Comparison of ENCODE assay signal across 9 mouse cellular contexts in the genomic region with DNA sequence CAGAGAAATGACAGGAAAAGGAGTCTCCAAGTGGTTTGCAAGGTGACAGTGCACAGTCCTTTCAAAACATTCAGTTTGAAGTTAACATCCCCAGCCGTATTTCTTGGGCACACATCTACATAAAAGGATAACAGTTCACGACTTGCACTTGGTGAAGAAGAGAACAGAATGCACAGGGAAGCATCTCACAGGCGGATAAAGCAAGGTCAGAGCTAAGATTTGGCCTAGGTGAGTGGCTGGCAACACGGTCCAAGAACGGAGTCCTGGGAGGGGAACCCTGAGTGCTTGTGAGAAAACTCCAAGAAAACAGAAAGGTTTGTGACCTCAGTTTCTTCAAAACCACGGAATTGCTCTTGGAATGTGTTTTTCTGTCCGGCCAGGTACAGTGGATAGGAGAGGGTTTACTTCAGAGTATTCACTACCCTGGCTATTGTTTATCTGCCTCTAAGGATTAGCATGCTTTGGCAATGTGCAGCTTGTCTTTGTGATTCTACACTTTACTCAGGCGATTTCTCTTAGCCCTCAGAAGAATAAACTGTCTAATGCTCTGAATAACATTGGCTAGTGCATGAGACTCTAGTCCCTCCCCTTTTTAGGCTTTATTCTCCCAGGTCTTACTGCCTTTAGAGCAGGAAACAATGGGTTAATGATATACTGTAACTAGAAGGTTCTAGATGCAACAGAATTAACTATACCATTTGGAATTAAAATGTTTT.
A peak's percentile ranks its signal among the peaks of the same experiment; 100 is the strongest.
DNase-seq lines count a peak whose midpoint lies in the region; ATAC-seq and TF ChIP-seq lines count a peak whose summit lies in the region.
"Had no signal": no experiment of that assay in that cellular context is flagged by ENCODE, and none has a peak within 500 bp of the region (broad histone marks: within the 10 kb centered on the region; RNA-seq: fewer than 3 reads in every experiment).

No protein-coding gene starts in this region.

- H3K9ac ChIP-seq in kidney, embryonic 15.5 days: no peak overlapping the region
- H3K9ac ChIP-seq in forebrain, embryonic 16.5 days (replicated peaks; ENCODE audit: low read depth, low read length): peak overlapping the region; percentile 44
- no peak overlapping the region for H3K9ac ChIP-seq in midbrain, postnatal 0 days (replicated peaks; ENCODE audit: low read length, poor library complexity, severe bottlenecking)

- no peaks in the 10 kb centered on the region for H3K27me3 ChIP-seq in kidney, embryonic 15.5 days
- no peaks in the 10 kb centered on the region for H3K27me3 ChIP-seq in forebrain, embryonic 16.5 days (replicated peaks; ENCODE audit: control insufficient read depth, insufficient read depth, low read length)
- H3K27me3 ChIP-seq in midbrain, postnatal 0 days (ENCODE audit: insufficient read depth, low read length): no peaks in the 10 kb centered on the region

- H3K4me1 ChIP-seq in kidney, embryonic 15.5 days: peaks cover 34% of the 10 kb centered on the region
- peaks cover 28% of the 10 kb centered on the region for H3K4me1 ChIP-seq in forebrain, embryonic 16.5 days (replicated peaks; ENCODE audit: control insufficient read depth, insufficient read depth, low read length)
- H3K4me1 ChIP-seq in midbrain, postnatal 0 days (ENCODE audit: insufficient read depth, low read length): peaks cover 9% of the 10 kb centered on the region; the same call in 1 of the 2 replicates

- no peak for TF ChIP-seq CTCF in brain, embryonic 14.5 days (IDR thresholded peaks at IDR 0.05; ENCODE audit: borderline replicate concordance, extremely low read depth, insufficient read depth, insufficient read length)
- no peak for TF ChIP-seq CTCF in midbrain, postnatal 0 days (IDR thresholded peaks at IDR 0.05)

- WGBS in kidney, embryonic 15.5 days: 60% methylated on average over 8 of the region's 8 CpGs
- 39% methylated on average over 8 of the region's 8 CpGs for WGBS in forebrain, embryonic 16.5 days
- WGBS in midbrain, postnatal 0 days: 53% methylated on average over 8 of the region's 8 CpGs

- no peak for DNase-seq in kidney, adult 9 months
- peak; percentile 65 for DNase-seq in brain, embryonic 14.5 days (ENCODE audit: low read depth)
- DNase-seq in midbrain, postnatal 0 days (ENCODE audit: low spot score): no peak
- no peak for DNase-seq in urinary bladder, adult 18-20 months (ENCODE audit: low spot score in 2 of 2)
- no peak for DNase-seq in ovary, postnatal 10 days (ENCODE audit: low spot score)
- DNase-seq: right cerebral cortex, postnatal 14 days had no signal

- H3K27ac ChIP-seq in kidney, embryonic 15.5 days: peak overlapping the region; percentile 68
- peak overlapping the region; percentile 100 for H3K27ac ChIP-seq in forebrain, embryonic 16.5 days (ENCODE audit: low read length)
- peak overlapping the region; percentile 62 for H3K27ac ChIP-seq in midbrain, postnatal 0 days (ENCODE audit: low read depth, low read length)
- H3K27ac ChIP-seq: macrophage had no signal

- no peak for ATAC-seq in kidney, embryonic 15.5 days (replicated peaks; ENCODE audit: low FRiP score)
- ATAC-seq in forebrain, embryonic 16.5 days: no peak
- no peak for ATAC-seq in midbrain, postnatal 0 days (ENCODE audit: low FRiP score)

- TF ChIP-seq POLR2A in brain, embryonic 14.5 days (IDR thresholded peaks at IDR 0.05; ENCODE audit: borderline replicate concordance, extremely low read depth, insufficient read depth, insufficient read length, poor library complexity, severe bottlenecking): no peak

- H3K36me3 ChIP-seq in kidney, embryonic 15.5 days: no peaks in the 10 kb centered on the region
- H3K36me3 ChIP-seq in forebrain, embryonic 16.5 days (ENCODE audit: control insufficient read depth, insufficient read depth): no peaks in the 10 kb centered on the region
- H3K36me3 ChIP-seq in midbrain, postnatal 0 days (ENCODE audit: insufficient read depth, low read length): no peaks in the 10 kb centered on the region

- H3K4me2 ChIP-seq in kidney, embryonic 15.5 days: no peak overlapping the region
- peak overlapping the region; percentile 44 for H3K4me2 ChIP-seq in forebrain, embryonic 16.5 days (ENCODE audit: low read length)
- H3K4me2 ChIP-seq in midbrain, postnatal 0 days (ENCODE audit: low read depth, low read length, poor library complexity, severe bottlenecking): no peak overlapping the region

- H3K4me3 ChIP-seq in kidney, embryonic 15.5 days (replicated peaks): no peak overlapping the region
- H3K4me3 ChIP-seq in forebrain, embryonic 16.5 days (replicated peaks; ENCODE audit: low read length): peak overlapping the region; percentile 16; the same call in 1 of the 2 replicates
- H3K4me3 ChIP-seq in midbrain, postnatal 0 days (ENCODE audit: low read depth, low read length): no peak overlapping the region

- H3K9me3 ChIP-seq in kidney, embryonic 15.5 days (replicated peaks): no peaks in the 10 kb centered on the region
- H3K9me3 ChIP-seq in forebrain, embryonic 16.5 days (ENCODE audit: control insufficient read depth, low read length): no peaks in the 10 kb centered on the region
- H3K9me3 ChIP-seq in midbrain, postnatal 0 days (ENCODE audit: low read length): no peaks in the 10 kb centered on the region
